Mouse (Mus musculus): ENCODE results near the gene Myh7.
"Not testable (repeated sequence)": the region's sequence is repeated elsewhere in the genome, so short reads cannot be mapped to it uniquely, and the experiment has no call there.

Gene Myh7

DNA sequence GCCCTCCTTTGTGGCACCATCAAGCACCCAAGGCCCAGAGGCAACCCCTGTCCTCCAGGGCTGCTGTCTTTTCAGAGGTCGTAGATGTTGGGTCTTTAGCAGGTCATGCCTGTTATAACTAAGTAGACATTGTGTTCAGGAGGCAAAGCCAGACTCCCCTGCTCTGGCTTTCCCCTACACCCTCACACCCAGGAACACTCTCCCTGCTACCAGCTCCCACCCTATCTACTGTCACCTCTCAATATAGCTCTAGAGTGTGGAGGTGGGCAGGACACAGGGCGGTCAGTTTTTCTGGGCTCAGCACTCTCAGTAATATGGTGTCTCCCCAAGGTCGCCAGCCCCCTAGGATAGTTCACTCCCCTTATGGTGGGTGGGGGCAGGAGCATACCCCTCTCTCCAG lies 26.6 kb downstream of the Myh7 start:
- DNase-seq: no peak

DNA sequence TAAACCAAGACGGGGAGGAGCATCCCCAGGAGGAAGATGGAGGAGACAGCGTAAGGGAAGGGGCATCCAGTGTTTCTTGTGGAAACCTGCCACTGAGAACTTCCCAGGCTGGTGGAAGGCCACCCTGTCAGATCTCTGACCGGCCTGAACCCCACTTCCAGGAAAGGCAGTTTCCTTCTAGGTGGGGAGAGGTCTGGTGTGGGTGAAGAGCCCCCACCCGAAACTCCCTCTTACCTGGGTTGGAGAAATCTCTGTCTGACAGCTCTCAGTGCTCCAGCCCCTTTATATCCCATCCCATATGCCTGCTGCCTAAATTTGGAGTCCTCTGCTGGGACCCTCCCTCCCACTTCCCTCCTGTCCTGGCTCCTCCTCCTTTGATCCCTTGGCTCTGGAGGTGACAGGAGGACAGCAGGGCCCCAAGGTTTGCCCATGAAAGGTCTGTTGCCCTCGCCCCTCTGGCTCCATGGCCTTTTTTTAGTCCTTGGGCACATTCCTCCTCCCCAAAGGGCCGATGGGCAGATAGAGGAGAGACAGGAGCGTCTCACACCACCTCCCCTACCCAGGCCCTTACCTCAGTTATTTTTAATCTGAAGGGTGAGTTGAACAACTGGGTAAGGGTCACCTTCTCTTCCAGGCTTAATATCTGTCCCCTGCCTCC lies 28.0 kb downstream of the Myh7 start, which contains the start of gene Myh6:
Gene Myh6 (minus strand): TSS at position 608 of the 658 bp plus-strand sequence.
- DNase-seq: no peak

DNA sequence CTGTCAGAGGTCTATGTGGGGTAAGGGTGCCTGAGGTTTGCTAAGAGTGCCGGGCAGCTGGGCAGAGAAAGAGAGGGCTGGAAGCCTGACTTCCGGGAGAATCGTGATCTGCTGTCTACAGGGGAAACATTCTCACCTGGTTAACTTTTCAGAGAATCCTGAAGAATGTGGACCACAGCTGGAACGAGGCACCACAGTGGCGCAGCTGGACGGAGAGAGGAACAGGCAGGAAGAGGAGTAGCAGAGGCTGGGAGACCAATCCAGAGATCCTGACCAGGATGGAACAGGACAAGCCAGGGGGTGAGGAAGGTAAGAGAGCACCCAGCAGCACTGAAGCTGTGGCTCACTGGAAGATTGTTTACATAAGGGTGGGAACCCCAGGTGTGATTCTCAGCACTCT lies 28.8 kb downstream of the Myh7 start:
- no peak for DNase-seq

DNA sequence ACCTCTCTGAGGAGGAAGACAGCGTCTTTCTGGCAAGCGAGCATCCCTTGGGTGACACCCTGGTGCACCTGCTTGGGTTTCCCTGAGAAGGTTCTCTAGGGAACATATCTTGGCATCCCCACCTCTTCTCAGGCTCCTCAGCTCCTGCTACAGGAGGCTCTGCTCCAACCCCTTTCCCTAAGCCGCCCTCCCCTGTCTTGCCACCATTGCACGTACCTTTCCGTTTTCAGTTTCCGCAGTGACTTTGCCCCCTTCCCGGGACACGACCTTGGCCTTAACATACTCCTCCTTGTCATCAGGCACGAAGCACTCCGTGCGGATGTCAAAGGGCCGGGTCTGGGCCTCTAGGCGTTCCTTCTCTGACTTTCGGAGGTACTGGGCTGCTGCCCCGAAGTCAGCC lies 29.4 kb downstream of the Myh7 start:
- DNase-seq: no peak

DNA sequence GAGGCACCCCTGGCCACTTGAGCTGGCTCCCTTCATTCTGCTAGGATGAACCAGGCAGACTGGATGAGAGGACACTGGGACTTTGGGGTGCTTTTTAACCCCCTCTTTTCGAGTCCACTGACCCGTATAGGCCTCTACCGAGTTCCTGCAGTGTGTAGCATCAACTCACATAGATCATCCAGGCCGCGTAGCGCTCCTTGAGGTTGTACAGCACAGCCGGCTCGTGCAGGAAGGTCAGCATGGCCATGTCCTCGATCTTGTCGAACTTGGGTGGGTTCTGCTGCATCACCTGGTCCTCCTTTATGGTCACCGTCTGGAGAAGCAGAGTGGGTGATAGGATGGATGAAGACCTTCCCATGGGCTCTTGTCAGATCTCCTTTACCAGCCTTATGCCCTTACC lies 30.7 kb downstream of the Myh7 start:
- DNase-seq: no peak

DNA sequence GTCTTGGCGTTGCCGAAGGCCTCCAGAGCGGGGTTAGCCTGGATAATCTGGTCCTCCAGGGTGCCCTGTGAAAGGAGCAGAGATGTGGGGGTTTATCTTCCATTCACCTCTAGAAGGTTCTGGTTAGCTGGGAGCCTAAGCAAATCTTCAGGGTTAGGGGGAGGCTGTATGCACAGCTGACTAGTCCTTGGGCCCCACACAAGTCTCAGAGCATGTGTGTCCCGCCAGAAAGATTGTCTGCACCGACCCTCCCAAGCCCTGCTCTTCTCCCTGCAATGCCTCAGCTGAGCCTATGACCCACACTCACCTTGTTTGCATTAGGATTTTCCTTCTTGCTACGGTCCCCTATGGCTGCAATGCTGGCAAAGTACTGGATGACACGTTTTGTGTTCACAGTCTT lies 31.7 kb downstream of the Myh7 start:
- DNase-seq: no peak

DNA sequence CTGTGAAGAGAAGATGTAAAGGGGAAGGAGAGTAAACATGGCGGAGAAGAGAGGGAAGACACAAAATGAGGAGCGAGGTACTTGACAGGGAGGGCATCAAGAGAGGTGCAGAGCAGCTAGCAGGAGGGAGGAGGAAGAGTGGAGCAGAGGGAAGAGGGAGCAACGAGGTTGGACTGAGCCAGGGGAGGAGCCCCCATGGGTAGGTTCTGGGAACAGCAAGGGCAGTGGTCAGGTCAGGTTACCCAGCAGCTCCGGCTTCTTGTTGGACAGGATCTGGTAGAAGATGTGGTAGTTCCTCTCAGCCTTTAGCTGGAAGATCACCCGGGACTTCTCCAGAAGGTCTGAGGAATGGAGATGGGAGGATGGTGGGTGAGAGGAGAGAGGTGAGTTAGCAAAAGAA lies 32.9 kb downstream of the Myh7 start:
- no peak for DNase-seq

GRCm38 (mm10) chr14:54960769-54961168 lies 33.7 kb downstream of the Myh7 start:
- DNase-seq: peak; percentile 24

DNA sequence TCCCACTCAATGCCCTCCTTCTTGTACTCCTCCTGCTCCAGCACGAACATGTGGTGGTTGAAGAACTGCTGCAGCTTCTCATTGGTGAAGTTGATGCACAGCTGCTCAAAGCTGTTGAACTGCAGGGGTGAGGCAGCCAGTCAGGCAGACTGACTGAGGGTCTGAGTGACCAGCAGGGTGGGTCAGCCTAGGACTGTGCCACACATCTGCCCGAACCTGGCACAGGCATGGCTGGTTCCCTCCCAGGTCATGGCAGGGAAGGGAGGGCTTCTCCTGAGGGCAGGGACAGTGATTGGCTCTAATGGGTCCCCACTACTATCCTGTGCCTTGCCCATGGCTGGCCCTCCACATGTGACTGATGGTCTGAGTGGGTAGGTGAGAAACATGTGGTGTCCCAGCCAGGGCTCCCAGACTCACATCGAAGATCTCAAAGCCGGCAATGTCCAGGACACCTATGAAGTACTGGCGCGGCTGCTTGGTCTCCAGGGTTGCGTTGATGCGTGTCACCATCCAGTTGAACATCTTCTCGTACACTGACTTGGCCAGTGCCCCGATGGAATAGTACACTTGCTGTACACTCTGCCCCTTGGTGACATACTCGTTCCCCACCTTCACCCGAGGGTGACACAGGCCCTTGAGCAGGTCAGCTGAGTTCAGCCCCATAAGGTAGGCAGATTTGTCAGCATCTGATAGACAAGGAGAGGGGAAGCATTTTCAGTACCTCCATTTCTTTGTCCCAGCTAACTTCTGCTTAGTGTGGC lies 34.4 kb downstream of the Myh7 start:
- DNase-seq: not testable (repeated sequence)

- no peak for DNase-seq
These were observed 35.2 kb downstream of the Myh7 start for GRCm38 (mm10) chr14:54959197-54959596.

GRCm38 (mm10) chr14:54958503-54958902 lies 35.9 kb downstream of the Myh7 start:
- DNase-seq: no peak

GRCm38 (mm10) chr14:54956533-54956932 lies 37.9 kb downstream of the Myh7 start:
- no peak for DNase-seq

DNA sequence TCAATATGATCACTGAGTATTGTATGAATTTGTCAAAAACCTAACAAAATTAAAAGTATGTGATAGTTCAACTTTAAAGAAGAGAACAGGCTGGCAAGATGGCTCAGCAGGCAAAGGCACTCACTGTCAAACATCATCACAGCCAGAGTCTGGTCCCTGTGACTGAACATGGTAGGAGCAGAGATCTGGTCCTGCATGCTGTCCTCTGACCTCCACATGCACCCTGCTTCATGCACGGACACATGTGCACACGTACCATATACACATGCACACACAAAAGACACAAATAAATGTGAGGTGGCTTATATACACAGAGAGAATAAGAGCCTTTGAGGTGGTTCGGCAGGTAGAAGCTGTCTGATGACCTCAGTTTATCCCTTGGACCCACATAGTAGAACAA lies 38.9 kb downstream of the Myh7 start:
- DNase-seq: no peak

- DNase-seq: no peak
These were observed 40.0 kb downstream of the Myh7 start for GRCm38 (mm10) chr14:54954474-54954873.

GRCm38 (mm10) chr14:54953664-54954206 lies 40.7 kb downstream of the Myh7 start:
- DNase-seq: no peak

- DNase-seq: no peak
These were observed 42.8 kb downstream of the Myh7 start for GRCm38 (mm10) chr14:54951587-54951986.

GRCm38 (mm10) chr14:54950493-54950892 lies 43.9 kb downstream of the Myh7 start:
- DNase-seq: no peak

DNA sequence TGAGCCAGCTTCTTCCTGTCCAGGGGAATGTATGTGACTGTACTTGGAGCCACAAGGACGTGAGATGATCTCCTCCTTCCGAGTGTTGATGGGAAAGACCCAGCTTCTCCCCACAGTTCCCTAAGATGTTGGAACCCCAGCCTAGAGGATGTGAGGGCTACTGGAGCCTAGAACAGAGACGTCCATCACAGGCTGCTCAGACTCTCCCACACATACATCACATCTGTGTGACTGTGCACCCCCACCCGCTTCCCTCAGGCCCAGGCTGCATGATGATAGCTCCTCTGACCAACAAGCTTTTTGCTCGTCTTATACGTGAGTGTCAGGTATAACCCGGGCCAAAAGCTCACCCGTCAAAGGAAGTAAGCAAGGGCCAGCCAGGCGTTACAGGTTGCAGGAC lies 45.6 kb downstream of the Myh7 start:
- DNase-seq: no peak

DNA sequence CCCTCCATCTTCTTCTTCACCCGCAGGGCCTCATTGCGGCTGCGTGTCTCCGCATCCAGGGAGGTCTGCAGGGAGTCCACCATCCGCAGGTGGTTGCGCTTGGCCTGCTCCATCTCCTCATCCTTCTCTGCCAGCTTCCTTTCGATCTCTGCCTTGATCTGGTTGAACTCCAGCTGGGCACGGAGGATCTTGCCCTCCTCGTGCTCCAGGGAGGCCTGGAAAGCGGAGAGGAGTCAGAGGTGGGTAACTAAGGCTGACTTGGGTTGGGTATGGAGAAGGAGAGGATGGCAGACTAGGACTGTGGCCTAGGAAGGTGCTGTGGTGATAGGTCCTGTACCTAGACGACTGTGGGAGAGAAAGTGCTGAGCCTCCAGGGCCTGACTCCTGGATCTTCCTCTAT lies 47.4 kb downstream of the Myh7 start:
- not testable (repeated sequence) for DNase-seq

- DNase-seq: no peak
These were observed 48.3 kb downstream of the Myh7 start for GRCm38 (mm10) chr14:54945975-54946704.

DNA sequence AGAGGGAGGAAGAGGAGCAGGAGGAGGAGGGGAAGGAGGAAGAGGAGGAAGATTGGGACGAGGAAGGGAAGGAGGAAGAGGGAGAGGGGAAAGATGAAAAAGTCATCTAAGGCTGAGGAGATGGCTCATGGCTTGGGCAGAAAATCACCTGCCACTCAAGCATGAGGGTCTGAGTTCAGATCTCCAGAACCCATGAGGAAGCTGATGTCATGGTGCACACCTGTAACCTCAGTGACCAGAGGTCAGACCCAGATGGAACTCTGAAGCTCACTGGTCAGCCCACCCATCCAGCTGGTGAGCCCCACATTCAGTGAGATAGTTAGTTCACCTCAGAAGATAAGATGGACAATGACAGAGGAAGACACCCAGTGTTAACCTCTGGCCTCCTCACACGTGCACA lies 49.5 kb downstream of the Myh7 start:
- no peak for DNase-seq

GRCm38 (mm10) chr14:54943971-54944370 lies 50.5 kb downstream of the Myh7 start:
- DNase-seq: no peak

DNA sequence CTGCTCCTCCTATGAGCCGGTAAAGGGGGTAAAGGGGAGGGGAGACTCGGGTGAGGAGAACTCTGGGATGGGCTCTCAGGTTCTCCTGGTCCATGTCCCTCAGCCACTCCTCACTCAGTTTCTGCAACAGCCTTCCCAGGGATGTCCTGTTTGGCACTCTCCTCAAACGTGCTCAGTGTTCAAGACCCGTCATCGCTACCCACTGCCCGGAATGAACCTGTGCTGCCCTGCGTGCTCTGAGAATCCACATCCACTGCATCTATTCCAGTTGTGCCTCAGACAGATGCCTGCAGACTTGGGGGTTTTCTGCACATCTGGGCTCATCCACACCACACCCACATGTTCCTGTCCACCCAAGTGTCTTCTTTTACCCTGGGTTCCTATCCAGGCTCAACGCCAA lies 51.9 kb downstream of the Myh7 start:
- DNase-seq: no peak

Measured in right cerebral cortex, postnatal 14 days (tissue).